Mouse (Mus musculus): Measurements from ENCODE around the gene H2-DMb1. TPM values are rescaled to one million over a fixed set of nuclear protein-coding genes. Genes with fewer than 3 reads are reported as not detected.

The H2-DMb1 gene
- polyA plus RNA-seq, 1 experiment from 2014 or later = 0.76 TPM

- no peaks in the 10 kb centered on the region for H3K9me3 ChIP-seq (ENCODE audit: control insufficient read depth, low read length)
- H3K36me3 ChIP-seq (replicated peaks; ENCODE audit: control insufficient read depth, insufficient read depth) = no peaks in the 10 kb centered on the region
- no peak overlapping the region for H3K9ac ChIP-seq
Observed at GRCm38 (mm10) chr17:34207866-34208265, 55.0 kb downstream of the H2-DMb1 start.

GRCm38 (mm10) chr17:34208421-34208820, 55.5 kb downstream of the H2-DMb1 start:
- no peak overlapping the region for H3K9ac ChIP-seq
- H3K27me3 ChIP-seq (ENCODE audit: control insufficient read depth, insufficient read depth, low read length) = peaks cover 56% of the 10 kb centered on the region
- WGBS = 33% methylated on average over 10 of the region's 10 CpGs
- H3K27ac ChIP-seq = no peak overlapping the region
- no peaks in the 10 kb centered on the region for H3K36me3 ChIP-seq (replicated peaks; ENCODE audit: control insufficient read depth, insufficient read depth)
- H3K4me2 ChIP-seq (replicated peaks) = no peak overlapping the region
- ATAC-seq (ENCODE audit: low FRiP score) (no peak), DNase-seq (ENCODE audit: low spot score) (no peak)
- no peak overlapping the region for H3K4me3 ChIP-seq (replicated peaks; ENCODE audit: low read length)
- H3K9me3 ChIP-seq (ENCODE audit: control insufficient read depth, low read length) = no peaks in the 10 kb centered on the region
- 0 out of 2 replicates have a peak, but pooled peaks cover 3% of the 10 kb centered on the region for H3K4me1 ChIP-seq (replicated peaks; ENCODE audit: control insufficient read depth, insufficient read depth, low read length)

More at GRCm38 (mm10) chr17:34207866-34208265, 55.0 kb downstream of the H2-DMb1 start:
- peaks cover 56% of the 10 kb centered on the region for H3K27me3 ChIP-seq (ENCODE audit: control insufficient read depth, insufficient read depth, low read length)
- H3K4me2 ChIP-seq (replicated peaks) = no peak overlapping the region
- H3K27ac ChIP-seq = no peak overlapping the region
- 96% methylated on average over 9 of the region's 9 CpGs for WGBS
- no peak overlapping the region for H3K4me3 ChIP-seq (replicated peaks; ENCODE audit: low read length)
- no peak for ATAC-seq (ENCODE audit: low FRiP score)
- no peak for DNase-seq (ENCODE audit: low spot score)
- H3K4me1 ChIP-seq (replicated peaks; ENCODE audit: control insufficient read depth, insufficient read depth, low read length) = 0 out of 2 replicates have a peak, but pooled peaks cover 3% of the 10 kb centered on the region

GRCm38 (mm10) chr17:34209680-34210079, 56.8 kb downstream of the H2-DMb1 start:
- no peak for DNase-seq (ENCODE audit: low spot score)
- no peak for ATAC-seq (ENCODE audit: low FRiP score)
- Histone ChIP-seq H3K4me2 (replicated peaks) (no peak overlapping the region), H3K27ac (no peak overlapping the region), H3K36me3 (replicated peaks; ENCODE audit: control insufficient read depth, insufficient read depth) (no peaks in the 10 kb centered on the region), H3K4me1 (replicated peaks; ENCODE audit: control insufficient read depth, insufficient read depth, low read length) (no peaks in the 10 kb centered on the region), H3K9me3 (ENCODE audit: control insufficient read depth, low read length) (no peaks in the 10 kb centered on the region), H3K4me3 (replicated peaks; ENCODE audit: low read length) (no peak overlapping the region), H3K9ac (no peak overlapping the region), H3K27me3 (ENCODE audit: control insufficient read depth, insufficient read depth, low read length) (peaks cover 61% of the 10 kb centered on the region)
- WGBS = 51% methylated on average over 3 of the region's 3 CpGs

Other genes starting within 250 kb of the H2-DMb1 start
- gene Platr17, start 247.9 kb upstream of the H2-DMb1 start, polyA plus RNA-seq (2014; fragmentation: Nextera tagmentation; extraction: Ambion mirVana) = 0.59 TPM in 1 of 2 replicates, not detected in the other
- gene Daxx, start 243.7 kb upstream of the H2-DMb1 start, polyA plus RNA-seq (2014; fragmentation: Nextera tagmentation; extraction: Ambion mirVana) = 39.2 and 43.2 TPM in 2 replicates
- gene Tapbp, start 237.2 kb upstream of the H2-DMb1 start, polyA plus RNA-seq (2014; fragmentation: Nextera tagmentation; extraction: Ambion mirVana) = 24.9 and 29.6 TPM in 2 replicates
- gene Zbtb22, start 237.2 kb upstream of the H2-DMb1 start, polyA plus RNA-seq (2014; fragmentation: Nextera tagmentation; extraction: Ambion mirVana) = 10.4 and 11.4 TPM in 2 replicates
- 47.7 and 49.2 TPM in 2 replicates for gene Rgl2, start 223.5 kb upstream of the H2-DMb1 start, polyA plus RNA-seq (2014; fragmentation: Nextera tagmentation; extraction: Ambion mirVana)
- 157 and 161 TPM in 2 replicates for gene Pfdn6, start 212.7 kb upstream of the H2-DMb1 start, polyA plus RNA-seq (2014; fragmentation: Nextera tagmentation; extraction: Ambion mirVana)
- 15.6 and 19.5 TPM in 2 replicates for gene Wdr46, start 212.4 kb upstream of the H2-DMb1 start, polyA plus RNA-seq (2014; fragmentation: Nextera tagmentation; extraction: Ambion mirVana)
- 7.8 and 9.2 TPM in 2 replicates for gene B3galt4, start 201.6 kb upstream of the H2-DMb1 start, polyA plus RNA-seq (2014; fragmentation: Nextera tagmentation; extraction: Ambion mirVana)
- gene Vps52, start 197.3 kb upstream of the H2-DMb1 start, polyA plus RNA-seq (2014; fragmentation: Nextera tagmentation; extraction: Ambion mirVana) = 56.0 and 56.6 TPM in 2 replicates
- 804 and 966 TPM in 2 replicates for gene Rps18, start 197.1 kb upstream of the H2-DMb1 start, polyA plus RNA-seq (2014; fragmentation: Nextera tagmentation; extraction: Ambion mirVana)
- 12.5 and 16.5 TPM in 2 replicates for gene H2-K1, start 152.7 kb upstream of the H2-DMb1 start, polyA plus RNA-seq (2014; fragmentation: Nextera tagmentation; extraction: Ambion mirVana)
- 6.3 and 7.8 TPM in 2 replicates for gene Ring1, start 128.4 kb upstream of the H2-DMb1 start, polyA plus RNA-seq (2014; fragmentation: Nextera tagmentation; extraction: Ambion mirVana)
- 64.3 and 67.3 TPM in 2 replicates for gene H2-Ke6, start 125.0 kb upstream of the H2-DMb1 start, polyA plus RNA-seq (2014; fragmentation: Nextera tagmentation; extraction: Ambion mirVana)
- gene Slc39a7, start 121.4 kb upstream of the H2-DMb1 start, polyA plus RNA-seq (2014; fragmentation: Nextera tagmentation; extraction: Ambion mirVana) = 87.1 and 97.0 TPM in 2 replicates
- gene Rxrb, start 121.3 kb upstream of the H2-DMb1 start, polyA plus RNA-seq (2014; fragmentation: Nextera tagmentation; extraction: Ambion mirVana) = 32.2 and 34.5 TPM in 2 replicates
- gene Col11a2, start 113.6 kb upstream of the H2-DMb1 start, polyA plus RNA-seq (2014; fragmentation: Nextera tagmentation; extraction: Ambion mirVana) = 2.7 and 3.4 TPM in 2 replicates
- gene H2-Oa, start 60.7 kb upstream of the H2-DMb1 start, polyA plus RNA-seq (2014; fragmentation: Nextera tagmentation; extraction: Ambion mirVana) = 0.29 TPM in 1 of 2 replicates, not detected in the other
- 19.2 and 20.2 TPM in 2 replicates for gene H2-DMa, start 33.5 kb upstream of the H2-DMb1 start, polyA plus RNA-seq (2014; fragmentation: Nextera tagmentation; extraction: Ambion mirVana)
- 133 and 136 TPM in 2 replicates for gene Brd2, start 30.4 kb upstream of the H2-DMb1 start, polyA plus RNA-seq (2014; fragmentation: Nextera tagmentation; extraction: Ambion mirVana)
- 0.16 TPM in 1 of 2 replicates, not detected in the other for gene H2-DMb2, start 9.8 kb upstream of the H2-DMb1 start, polyA plus RNA-seq (2014; fragmentation: Nextera tagmentation; extraction: Ambion mirVana)
- gene Tap1, start 34.5 kb downstream of the H2-DMb1 start, polyA plus RNA-seq (2014; fragmentation: Nextera tagmentation; extraction: Ambion mirVana) = 2.2 and 2.6 TPM in 2 replicates
- gene Psmb9, start 34.7 kb downstream of the H2-DMb1 start, polyA plus RNA-seq (2014; fragmentation: Nextera tagmentation; extraction: Ambion mirVana) = 0.95 and 1.2 TPM in 2 replicates
- gene Psmb8, start 44.6 kb downstream of the H2-DMb1 start, polyA plus RNA-seq (2014; fragmentation: Nextera tagmentation; extraction: Ambion mirVana) = 3.6 and 3.8 TPM in 2 replicates
- gene Tap2, start 50.5 kb downstream of the H2-DMb1 start, polyA plus RNA-seq (2014; fragmentation: Nextera tagmentation; extraction: Ambion mirVana) = 0.72 and 1.6 TPM in 2 replicates
- gene H2-Ob, start 85.8 kb downstream of the H2-DMb1 start, polyA plus RNA-seq (2014; fragmentation: Nextera tagmentation; extraction: Ambion mirVana) = not detected in 2 replicates
- 0.80 and 1.8 TPM in 2 replicates for gene H2-Ab1, start 104.6 kb downstream of the H2-DMb1 start, polyA plus RNA-seq (2014; fragmentation: Nextera tagmentation; extraction: Ambion mirVana)
- gene H2-Aa, start 134.8 kb downstream of the H2-DMb1 start, polyA plus RNA-seq (2014; fragmentation: Nextera tagmentation; extraction: Ambion mirVana) = 0.31 and 0.58 TPM in 2 replicates
- 3.9 and 4.2 TPM in 2 replicates for gene H2-Eb1, start 152.8 kb downstream of the H2-DMb1 start, polyA plus RNA-seq (2014; fragmentation: Nextera tagmentation; extraction: Ambion mirVana)
- 0.12 and 0.35 TPM in 2 replicates for gene H2-Eb2, start 172.6 kb downstream of the H2-DMb1 start, polyA plus RNA-seq (2014; fragmentation: Nextera tagmentation; extraction: Ambion mirVana)
- 0.10 TPM in 1 of 2 replicates, not detected in the other for gene Btnl2, start 201.8 kb downstream of the H2-DMb1 start, polyA plus RNA-seq (2014; fragmentation: Nextera tagmentation; extraction: Ambion mirVana)
- not detected in 2 replicates for gene Btnl1, start 224.1 kb downstream of the H2-DMb1 start, polyA plus RNA-seq (2014; fragmentation: Nextera tagmentation; extraction: Ambion mirVana)
- gene BC051142, start 245.7 kb downstream of the H2-DMb1 start, polyA plus RNA-seq (2014; fragmentation: Nextera tagmentation; extraction: Ambion mirVana) = 4.2 and 5.6 TPM in 2 replicates

All from hindbrain, embryonic 14.5 days (tissue).